Mouse (Mus musculus): ENCODE data around the gene Slc38a2.

The Slc38a2 gene

DNA sequence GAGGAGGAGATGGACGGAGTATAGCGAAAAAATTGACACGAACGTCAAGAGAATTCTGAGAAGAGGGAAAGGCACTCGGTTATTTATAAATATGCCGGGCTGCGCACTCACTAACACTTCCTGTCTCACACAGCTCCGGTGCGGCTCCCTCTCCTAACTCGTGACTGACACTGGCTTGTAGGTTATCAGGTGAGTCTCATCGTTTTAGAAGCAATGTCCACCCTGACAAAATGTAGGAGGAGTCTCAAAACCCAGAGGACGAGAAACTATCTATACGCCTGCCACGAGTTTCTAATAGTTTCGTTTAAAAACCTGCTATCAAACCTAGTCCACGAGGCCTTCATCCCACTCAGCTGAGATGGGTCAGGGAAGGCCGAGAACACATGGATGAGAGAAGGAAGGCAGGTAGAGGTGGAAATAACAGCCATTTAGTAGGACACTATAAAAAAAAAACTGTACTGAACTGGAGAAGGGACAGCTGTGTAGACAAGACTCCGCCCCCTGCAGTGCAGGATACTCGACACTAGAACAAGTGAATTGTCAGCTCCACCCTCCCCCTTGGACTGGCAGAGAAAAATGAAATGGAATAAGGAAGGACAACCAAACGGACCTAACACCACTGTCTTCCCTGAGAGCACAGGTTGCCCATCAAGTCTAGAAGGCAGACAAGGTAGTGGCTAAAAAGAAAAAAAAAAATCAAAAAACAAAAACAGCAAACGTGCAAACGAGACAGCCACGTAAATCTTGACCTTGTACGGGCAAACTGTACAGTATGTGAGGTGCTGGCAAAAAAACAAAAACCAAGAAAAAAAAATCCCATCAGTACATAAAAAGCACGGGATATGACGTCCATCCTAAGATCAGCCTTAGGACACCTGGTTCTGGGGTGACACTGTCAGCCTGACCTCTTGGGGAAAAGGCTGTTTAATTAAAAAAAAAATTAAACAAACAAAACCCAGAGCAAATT, 3.8 kb downstream of the Slc38a2 start:
- no peak for DNase-seq (ENCODE audit: low spot score in 2 of 2)

DNA sequence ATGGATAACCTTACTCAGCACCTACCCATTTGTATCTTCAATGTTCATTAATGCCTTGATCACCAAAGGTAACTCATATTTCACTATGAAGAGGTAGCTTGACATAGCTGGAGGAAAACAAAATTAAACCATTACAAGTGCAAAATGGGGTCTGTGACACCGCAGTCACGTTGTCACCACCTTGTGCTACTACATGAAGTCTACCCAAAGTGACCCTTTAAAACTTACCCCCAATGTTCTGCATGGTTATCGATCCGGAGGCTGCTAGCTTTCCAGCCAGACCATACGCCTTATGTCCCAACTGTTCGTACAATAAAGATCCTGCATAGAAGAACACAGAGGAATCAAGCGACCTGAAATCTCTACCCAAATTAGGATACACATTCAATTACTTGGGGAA, 4.5 kb downstream of the Slc38a2 start:
- DNase-seq (ENCODE audit: low spot score in 2 of 2) = no peak

DNA sequence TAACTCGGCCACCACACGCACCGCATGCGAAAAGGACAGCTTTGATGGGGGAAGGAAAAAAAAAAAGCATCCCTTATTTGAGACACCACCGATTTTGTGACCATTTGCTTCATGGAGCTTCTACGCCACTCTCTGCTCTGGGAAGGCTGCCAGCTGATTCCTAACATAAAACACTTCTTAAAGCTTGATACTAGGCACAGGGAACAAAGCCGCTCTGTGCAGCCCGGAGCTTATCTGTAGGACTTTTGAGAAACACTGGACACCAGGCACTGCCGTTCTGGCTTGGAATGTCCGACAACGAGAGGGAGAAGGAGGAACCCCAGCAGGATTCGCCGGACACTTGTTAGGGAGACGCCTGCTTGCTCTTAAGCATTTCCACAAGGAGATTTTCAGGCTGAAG, 5.8 kb downstream of the Slc38a2 start:
- no peak for DNase-seq (ENCODE audit: low spot score in 2 of 2)

DNA sequence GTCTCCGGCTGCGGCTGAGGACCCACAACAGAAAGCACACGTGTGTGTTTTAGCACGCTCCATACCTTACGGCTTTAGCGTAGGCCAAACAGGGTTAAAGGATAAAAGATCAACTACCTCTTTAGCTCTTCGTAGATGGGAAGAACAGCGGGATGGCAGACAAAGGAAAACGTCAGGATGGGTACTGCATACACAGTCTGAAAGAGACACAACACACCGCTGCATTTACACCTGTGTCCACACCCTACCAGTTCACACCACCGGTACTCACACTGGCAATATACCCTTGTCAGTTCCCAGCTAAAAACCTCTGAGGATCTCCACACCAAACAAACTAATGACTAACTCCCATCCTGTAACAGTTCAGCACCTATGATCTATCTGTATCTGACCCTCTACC, 7.1 kb downstream of the Slc38a2 start:
- DNase-seq (ENCODE audit: low spot score in 2 of 2) = no peak

DNA sequence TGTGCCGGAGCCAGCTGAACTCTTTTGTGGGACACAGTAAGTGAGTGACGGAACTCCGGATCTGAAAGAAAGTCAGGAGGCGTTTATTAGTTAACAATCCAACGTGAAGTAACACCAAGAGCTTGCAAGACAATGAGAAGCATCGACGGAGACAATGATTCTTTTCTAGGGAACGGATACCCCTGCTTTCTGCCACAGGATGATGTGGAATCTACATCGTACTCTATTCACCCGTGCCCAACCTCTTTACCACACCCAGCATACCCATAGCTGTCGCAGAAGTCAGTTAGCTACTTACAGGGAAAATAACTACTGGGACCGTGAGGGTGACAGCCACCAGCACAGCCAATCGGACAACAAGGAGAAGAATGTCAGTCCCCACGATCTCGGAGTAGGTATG, 8.1 kb downstream of the Slc38a2 start:
- no peak for DNase-seq (ENCODE audit: low spot score in 2 of 2)

DNA sequence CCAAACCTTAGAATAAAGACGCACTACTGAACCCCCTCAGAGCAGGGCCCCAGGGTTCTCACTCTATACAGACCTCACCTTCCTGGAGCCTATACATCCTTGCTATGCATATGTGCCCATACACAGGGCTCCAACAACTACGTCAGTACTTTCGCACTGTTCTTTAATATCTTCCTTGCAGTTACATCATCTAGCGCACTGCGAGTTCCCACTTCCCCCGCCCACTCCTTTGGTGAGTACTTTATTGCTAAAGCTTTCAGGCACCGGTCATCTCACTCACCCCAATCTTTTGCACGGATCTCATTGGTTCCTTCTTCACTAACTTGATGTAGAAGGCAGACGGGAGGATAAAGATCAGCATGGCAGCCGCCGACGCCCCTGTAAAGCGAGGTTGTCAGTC, 8.7 kb downstream of the Slc38a2 start:
- DNase-seq (ENCODE audit: low spot score in 2 of 2) = no peak

DNA sequence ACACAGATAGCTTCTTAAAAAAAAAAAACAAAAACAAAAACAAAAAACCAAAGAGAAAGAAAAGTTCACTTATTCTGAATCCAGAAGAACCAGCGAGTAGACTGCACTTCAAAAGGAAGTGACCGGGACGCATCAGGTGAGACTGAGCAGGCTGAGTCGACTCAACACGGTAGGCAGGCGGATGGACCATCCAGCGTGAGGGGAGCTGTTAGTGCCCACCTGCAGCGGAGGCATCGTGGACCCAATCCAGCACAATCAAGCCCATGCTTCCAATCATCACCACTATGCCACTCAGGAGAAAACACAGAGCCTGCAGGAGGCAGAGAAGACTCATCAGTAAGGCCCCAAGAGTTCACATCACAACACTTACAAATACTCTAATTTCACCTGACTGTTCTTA, 9.6 kb downstream of the Slc38a2 start:
- DNase-seq (ENCODE audit: low spot score in 2 of 2) = no peak

DNA sequence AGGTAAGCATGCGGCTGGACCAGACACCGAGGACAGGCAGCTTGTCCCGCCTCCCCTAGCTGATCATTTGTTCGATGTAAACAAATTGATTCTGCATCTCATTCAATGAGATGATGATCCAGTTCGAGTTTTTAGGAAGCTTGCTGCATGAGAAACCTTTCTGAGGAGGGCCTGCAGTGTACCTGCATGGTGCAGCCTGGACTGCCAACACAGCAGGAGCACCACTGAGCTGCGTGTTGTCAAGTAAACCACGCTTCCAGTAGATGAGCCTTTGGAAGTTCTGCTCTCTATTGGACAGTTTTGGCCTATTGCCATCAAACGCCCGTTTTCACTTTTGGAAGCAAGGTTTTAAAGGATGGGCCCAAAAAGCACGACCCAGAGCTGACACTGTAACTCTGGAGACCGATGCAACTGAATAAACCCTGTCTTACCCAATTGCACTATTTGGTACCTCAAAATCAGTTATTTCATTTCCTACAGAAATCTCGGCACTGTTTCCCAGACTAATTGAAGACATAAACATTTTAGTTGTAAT, 10.7 kb downstream of the Slc38a2 start:
- DNase-seq (ENCODE audit: low spot score in 2 of 2) = no peak

DNA sequence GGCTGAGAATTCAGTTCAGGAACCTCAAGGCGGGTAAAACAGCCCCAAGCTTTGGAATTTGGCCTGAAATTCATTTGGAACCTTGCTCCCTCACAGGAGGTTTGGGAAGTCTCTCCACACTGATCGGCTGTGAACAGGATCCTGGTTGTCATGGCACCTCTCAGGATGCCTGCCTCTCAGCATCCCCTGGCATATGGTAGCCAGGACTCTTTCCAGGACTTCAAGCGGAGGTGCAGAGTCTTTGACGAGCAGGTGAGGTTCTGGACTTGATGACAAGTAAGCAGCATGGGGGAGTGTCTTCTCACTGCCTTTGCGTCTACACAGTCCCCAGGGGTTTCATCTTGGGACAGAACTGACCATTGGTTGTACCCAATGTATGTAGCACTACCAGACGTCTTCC, 11.5 kb downstream of the Slc38a2 start:
- no peak for DNase-seq (ENCODE audit: low spot score in 2 of 2)

DNA sequence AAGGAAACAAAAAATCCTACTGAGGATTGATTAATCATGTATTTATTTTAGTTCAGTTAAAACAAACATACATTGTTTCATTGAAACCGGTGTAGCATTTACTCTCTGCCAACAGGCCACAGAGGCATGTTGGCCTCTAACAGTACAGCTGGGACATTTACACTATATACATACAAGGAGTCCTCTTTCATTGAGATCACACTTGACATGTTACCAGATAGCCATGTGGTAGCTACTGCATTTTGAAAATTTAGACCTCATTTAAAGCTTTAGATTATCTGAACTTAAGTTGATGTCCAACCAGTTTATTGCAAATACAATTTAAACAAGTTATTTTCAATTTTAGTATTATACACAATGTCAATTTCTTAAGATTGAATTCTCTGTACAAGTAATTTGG, 12.2 kb downstream of the Slc38a2 start:
- no peak for DNase-seq (ENCODE audit: low spot score in 2 of 2)

DNA sequence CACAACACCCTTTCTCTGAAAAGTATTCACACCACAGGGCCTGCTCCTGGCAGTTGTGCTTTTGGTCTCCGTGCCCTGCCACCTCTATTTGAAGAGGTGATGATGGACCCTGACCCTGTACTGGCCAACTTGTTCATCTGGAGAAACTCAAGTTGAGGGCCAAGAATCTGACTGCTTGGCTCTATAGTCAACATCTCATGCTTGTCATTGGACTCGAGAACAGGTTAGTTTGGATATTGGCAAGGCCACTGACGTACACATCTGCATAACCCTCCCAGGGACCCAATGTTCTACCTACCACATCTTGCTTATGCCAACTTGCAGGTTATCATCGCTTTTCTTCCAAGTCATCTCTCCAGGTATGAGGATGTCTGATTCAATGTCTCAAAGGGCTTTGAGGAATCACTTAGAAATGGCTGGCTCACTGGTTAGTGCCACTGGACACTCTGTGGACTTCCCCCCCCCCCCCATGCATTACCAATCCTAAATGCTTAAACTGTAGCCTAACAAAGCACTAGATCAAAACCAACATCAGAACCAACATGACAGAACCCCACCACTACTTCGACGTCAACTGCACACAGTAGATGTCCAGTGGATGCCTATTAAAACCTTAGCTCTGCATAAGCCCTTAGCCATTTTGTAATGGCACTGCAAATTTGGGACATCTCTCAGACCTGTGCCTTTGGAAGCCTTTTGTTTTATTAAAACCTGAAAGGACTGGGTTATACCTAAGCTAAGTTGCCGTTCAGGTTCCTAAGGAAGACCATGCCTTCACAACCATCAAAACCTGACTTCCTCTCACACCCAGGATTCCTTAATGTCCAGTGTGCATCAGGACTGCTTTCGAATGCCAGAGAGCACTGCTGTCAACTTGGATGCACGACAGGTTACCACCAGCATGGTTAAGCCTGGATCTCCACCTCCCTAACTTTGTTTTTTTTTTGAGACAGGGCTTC, 13.1 kb downstream of the Slc38a2 start:
- no peak for DNase-seq (ENCODE audit: low spot score in 2 of 2)

DNA sequence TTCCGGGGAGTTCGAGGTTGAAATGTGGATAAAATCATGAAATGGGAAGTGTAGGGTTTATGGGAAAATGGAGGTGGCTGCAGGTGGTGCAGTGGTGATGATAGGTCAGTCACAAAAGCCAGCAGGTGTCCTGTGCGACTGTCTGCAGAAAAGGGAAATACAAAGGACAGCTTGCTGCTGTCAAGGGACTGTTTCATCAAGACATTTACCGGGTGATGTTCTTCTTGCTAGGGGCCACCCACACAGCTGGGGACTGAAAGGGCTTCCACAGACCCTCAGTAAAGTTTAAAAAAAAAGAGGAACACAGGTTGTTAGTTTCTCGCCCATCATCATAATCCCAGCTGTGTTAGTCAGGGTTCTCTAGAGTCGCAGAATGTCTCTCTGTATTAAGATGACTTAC, 14.3 kb downstream of the Slc38a2 start:
- DNase-seq (ENCODE audit: low spot score in 2 of 2) = no peak

DNA sequence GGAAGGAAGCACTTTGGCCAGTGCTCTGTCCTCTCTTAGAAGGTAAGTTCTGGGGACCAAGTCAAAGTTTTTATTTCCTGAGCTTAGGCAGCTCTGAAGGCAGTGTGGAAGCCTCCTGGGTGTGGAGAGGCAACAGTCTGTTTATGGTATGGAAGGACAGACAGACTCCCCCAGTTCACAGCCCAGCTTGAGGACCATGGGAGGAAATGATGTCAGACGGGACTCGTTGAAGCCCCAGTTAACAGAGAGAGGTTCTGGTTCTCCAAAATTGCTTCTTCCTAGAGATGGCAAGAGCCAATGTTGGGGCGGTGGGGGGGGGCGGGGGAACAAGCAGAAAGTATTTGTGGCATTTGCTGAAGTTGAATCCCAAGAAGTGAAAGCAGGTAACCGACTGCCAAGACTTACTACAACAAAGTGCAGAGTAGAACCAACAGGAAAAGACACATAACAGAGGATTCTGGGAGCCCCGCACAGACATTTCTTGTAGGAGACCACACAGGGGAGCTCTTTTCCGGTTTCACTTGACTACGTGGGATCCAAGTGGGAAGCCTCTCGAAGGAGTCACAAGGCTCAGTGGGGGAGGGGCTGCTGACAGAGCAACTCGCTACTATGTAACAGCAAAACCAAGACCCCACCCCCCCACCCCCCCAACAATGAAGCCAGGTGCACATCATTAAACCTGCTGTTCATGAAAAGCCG, 15.2 kb downstream of the Slc38a2 start:
- no peak for DNase-seq (ENCODE audit: low spot score in 2 of 2)

DNA sequence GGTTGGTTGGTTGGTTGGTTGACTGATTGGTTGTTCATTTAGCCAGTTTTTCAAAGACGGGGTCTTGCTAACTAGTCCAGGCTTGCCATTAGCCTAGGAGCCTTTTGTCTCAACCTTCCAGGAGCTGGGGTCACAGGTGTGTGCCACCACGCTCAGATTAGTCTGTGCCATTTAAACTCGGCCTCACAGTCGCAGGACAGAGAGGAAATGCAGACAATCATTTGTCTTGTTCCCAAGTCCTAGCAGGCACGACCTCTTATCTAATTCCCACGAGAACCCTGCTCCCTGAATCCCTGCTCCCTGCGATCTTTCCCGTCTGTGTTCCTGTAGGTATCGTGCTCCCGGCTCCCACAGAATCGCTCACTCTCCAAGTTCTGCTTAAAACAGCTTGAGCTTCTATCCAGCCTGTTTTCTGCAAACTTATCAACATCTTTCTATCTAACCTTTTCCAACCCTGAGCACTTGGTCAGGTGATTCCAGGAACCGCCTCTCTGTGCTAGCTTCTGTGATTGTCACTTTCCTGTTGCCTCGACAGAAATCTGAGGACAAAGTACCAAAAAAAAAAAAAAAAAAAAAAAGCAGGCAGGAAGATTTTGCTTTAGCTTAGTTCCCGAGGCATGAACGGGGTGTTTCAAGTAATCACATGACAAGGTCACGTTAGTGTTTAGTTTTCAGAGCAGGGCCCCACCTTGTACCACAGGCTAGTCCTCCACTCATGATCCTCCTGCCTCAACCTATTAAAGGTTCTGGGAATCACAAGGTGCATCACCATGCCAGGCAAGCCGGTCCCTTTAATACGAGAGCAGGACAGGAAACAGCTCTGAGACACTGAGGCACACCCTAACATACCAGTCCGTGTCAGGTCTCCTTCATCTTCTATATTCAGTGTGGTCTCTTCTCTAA, 20.4 kb downstream of the Slc38a2 start:
- no peak for DNase-seq (ENCODE audit: low spot score in 2 of 2)

DNA sequence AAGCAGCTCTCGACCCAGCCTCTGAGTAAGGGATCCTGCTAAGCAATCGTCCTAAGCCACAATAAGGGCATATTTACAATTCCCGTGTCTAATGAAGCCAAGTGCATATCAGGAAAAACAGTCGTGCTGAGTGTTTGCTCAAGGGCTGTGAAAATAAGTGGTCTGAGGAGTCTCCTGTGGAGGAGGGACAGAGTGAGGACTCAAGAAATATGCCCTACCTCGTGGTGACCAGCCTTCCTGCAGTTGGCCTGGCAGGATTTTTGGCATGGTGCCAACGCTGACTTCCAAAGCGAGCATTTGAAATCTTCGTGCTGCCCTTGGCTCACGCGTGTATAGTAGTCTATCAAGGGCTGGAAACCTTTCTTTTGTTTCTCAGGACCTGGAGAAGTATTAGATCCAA, 23.0 kb downstream of the Slc38a2 start:
- no peak for DNase-seq (ENCODE audit: low spot score in 2 of 2)

DNA sequence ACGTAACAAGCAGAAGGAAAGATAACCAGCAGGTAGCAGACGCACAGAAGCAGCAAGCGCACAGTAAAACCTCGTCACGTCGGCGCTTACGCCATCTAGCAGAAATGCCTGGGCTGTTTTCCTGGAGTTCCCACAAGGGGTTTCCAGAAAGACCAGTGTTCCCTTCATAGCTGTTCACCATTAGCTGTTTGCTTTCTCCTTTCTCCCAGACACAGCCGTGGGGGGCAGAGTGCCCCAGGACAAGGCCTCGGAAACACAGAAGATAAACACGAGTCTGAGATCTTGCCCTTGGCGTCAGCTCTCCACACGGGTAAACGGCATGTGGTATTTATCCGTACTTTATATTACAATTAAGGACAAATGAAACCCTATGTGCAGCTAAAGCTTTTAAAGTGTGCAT, 23.8 kb downstream of the Slc38a2 start:
- no peak for DNase-seq (ENCODE audit: low spot score in 2 of 2)

DNA sequence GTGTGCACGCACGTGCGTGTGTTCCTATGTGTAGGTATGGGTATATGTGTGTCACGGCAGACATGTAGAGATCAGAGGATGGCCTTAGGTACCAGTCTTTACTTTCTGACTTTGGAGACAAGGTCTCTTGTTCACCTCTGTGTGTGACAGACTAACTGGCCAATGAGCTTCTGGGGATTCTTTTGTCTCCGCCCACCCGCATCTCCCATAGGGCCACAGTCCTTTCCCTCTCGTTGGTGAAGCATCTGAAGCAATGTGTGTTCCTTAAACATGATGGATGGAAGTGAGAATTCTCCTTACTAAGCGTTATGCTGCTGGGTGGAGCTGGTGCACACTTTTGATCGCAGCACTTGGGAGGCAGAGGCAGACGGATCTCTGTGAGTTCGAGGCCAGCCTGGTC, 24.5 kb downstream of the Slc38a2 start:
- DNase-seq (ENCODE audit: low spot score in 2 of 2) = no peak

DNA sequence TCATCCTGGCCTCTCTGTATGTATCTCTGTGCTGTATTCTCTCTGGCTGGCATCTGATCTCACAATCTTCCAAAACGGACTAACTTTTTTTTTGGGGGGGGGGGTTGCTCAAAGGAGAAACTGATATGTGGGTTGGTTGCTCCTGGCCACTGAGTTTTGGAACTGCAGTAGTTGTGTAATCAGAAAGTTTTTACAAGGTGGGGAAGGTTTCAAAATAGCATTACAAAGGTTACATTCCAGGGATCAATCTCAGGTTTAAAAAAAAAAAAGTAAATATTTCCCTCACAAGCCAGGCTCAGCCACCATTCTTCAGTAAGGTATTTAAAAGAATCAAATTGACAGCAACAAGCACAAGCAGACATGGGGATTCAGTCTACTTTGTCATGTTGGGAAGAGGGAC, 25.4 kb downstream of the Slc38a2 start:
- DNase-seq (ENCODE audit: low spot score in 2 of 2) = no peak

DNA sequence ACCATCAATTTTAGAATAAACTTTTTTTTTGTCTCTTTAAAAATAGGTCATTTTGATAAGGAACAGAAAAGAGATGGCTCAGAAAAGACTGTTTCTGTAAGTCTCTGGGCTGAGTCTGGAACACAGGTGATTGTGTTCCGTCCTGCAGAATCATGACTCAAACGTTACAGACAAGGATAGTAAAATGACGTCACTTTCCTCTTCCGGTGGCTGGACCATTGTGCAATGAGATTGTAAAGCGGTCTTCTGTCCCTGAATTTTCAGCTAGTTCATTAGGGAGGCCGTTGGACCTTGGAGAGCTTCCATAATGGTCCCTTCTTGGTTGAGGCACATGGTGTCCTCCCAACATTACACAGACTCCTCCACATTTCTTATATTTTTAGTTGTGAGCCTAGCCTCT, 29.8 kb downstream of the Slc38a2 start:
- no peak for DNase-seq (ENCODE audit: low spot score in 2 of 2)

DNA sequence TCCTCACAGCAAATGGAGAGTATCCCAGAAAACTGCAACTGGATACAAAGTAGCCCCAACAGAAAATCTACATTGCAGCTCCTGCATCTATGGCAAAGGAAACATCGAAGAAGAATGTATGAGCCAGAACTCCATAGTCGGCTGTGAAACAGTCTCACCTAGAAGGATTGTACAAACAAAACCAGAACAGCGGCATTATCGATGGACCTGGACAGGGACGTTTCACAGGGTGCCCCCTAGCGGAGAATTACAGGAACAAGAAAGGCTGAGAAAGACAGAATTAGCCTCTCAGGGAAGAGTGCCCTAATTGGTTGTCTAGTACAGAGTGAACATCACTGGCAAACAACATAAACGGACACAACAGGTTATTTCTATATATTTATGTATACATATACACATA, 32.9 kb downstream of the Slc38a2 start:
- peak; percentile 68 to 80 for DNase-seq (ENCODE audit: low spot score in 2 of 2)

DNA sequence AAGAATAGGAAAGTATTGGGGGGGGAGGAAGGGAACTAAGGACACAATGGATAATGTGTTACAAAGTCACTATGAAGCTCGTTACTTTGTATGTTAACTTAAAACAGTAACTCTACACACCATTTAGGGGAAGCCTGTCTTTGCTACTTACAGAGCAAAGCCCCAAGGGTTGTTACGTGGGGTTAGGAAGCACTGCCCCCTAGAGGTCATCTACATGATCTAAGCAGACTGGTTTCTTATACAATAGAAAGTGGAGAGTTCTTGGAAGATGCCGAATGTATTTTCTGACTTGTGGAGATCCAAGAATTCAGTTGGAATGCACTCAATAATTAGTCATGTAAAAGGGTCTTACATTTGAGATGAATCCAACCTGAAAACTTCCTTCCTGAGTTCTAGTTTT, 33.6 kb downstream of the Slc38a2 start:
- DNase-seq (ENCODE audit: low spot score in 2 of 2) = peak; percentile 74 to 85
